Mouse (Mus musculus) thymus, postnatal 10 days (tissue): ENCODE data around the gene Obp1a.

Experiments used
- DNase-seq, 2 experiments: peaks; one replicate each; pipeline ENCODE4 v3.0.0; 2021; ENCODE audit warnings: low spot score in 2 of 2

Gene Obp1a

GRCm38 (mm10) chrX:78091274-78091673 is at the start of gene Obp1a:
Gene Obp1a, minus strand, starts transcription at chrX:78091374.
- no peak for DNase-seq

- DNase-seq = no peak
Measured at GRCm38 (mm10) chrX:78125167-78125566, 34.0 kb upstream of the Obp1a start, which contains the start of gene Gm5938. Gene Gm5938, plus strand, starts transcription at chrX:78125467.
